Mouse (Mus musculus): Measurements from ENCODE around the gene Mgll.

Mgll gene

DNA sequence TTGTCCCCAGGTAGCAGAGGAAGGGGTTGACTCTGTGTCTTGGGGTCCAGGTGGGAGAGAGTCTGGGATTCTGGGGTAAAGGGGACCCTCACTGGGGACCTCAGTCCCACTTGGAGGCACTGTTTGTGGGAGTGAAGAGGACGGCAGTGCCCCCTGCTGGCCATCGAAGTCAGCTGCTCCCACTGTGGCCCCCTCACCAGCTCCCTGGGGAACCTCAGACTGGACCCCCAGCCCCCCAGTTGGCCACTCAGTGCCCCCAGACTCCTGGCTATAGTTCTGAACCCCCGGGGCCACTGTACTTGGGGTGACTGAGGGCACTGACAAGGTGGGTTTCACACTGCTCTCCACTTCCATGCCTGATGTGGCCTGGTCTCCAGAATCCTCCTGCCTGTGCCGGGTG is 125.1 kb downstream of the Mgll start:
- DNase-seq (ENCODE audit: low read depth): no peak

DNA sequence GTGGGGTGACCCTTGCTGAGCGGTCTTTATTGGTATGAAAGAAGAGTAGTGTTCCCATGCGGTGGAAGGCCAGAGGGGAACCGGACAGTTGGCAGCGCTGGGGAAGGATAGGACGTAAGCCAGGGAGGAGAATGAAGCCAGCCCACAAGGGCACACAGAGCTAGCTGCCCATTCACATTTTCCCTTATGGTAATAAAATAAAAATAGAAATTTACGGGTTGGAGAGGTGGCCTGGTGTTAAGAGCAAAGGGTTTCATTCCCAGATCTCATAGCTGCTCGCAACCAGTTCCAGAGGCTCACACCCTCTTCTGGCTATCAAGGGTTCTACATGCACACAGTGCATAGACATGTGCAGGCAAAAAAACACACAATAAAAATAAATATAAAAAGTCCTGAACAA is 125.8 kb downstream of the Mgll start:
- no peak for DNase-seq (ENCODE audit: low read depth)

DNA sequence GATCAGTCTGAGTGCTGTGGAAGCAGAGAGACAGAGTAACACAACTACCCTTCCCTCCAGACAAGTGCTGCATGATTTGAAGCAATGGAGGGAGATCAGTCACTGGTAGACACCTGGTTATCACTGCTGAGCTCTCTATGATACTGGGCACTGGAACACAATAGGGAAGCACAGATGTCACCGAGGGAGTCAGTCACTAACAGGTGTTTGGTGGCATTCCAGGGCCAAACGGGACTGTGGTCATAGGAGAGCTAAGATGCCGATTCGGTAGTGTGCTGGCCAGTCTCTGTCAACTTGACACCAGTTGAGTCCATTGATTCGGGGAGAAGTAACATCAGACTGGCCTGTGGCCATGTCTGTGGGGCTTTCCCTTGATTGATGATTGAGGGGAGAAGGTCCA is 130.3 kb downstream of the Mgll start:
- DNase-seq (ENCODE audit: low read depth): no peak

DNA sequence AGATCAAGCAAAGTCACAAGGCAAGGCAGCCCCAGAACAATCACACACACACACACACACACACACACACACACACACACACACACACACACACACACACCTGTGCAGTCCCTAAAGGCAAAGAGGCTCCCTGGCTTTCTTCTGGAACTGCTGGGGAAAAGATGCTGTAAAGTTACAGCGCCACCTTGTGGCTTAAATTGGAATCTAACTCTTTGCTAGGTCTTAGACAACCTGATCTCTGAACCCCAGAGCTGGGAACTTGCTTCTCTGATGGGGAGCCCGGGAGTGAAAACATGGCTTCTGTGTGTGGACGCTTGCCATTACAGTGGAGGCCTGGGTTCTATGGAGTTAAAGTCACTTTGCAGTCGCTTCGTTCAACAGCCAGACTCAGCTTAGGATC is 131.4 kb downstream of the Mgll start:
- DNase-seq (ENCODE audit: low read depth): no peak

DNA sequence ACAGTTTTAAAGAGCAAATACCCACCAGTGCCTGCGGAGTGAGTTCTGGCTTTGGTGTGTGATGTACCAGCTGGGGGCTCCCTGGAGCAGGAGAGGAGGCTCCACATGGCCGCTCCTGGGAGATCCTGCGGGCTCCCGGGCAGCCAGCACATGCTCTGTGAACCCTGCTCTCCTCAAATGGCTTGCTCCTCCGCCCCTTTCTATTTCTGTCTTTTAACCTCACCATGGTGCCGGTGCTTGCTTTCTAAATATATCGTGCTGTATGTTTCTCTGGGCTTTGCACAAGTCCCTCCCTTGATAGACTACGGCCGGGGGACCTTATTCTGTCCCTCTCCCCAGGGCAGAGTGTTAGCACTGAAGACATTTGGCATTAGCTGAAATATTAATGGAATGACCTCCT is 133.0 kb downstream of the Mgll start:
- no peak for DNase-seq (ENCODE audit: low read depth)

DNA sequence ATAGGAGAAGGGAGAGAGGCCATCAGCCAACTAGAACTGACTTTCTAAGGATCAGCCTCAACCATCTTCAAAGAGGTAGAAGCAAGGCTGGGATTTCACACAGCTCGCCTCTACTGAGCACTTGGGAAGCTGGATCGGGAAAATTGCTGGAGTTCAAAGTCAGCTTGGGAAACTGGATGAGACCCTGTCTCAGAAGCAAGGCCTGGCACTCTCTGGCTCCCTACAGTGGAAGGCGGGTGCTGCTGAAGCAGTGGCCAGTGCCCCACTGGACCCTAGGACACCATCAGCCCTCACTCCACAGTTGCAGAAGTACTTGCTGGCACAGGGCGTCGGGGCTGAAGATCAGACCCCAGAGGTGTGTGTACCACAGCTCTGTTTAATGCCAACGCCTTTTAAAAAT is 133.6 kb downstream of the Mgll start:
- DNase-seq (ENCODE audit: low read depth): no peak

DNA sequence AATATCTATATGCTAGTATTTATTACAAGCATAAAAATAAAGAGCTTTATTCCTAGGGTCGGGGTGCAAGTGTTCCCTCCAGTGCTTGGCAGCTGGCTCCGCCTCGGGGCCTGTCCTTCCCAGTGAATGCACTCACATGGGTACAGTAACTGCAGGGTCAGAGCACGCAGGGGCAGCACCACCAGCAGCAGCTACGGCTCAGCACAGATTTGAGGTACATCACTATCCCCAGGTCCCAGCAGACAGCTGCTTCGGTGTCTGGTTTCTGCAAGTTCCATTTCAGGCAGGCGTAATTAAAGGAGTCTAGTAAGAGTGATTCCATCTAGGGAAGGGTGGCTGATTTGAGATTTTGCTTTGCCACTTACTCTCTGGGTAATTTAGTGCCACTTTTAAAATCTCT is 134.1 kb downstream of the Mgll start:
- no peak for DNase-seq (ENCODE audit: low read depth)

DNA sequence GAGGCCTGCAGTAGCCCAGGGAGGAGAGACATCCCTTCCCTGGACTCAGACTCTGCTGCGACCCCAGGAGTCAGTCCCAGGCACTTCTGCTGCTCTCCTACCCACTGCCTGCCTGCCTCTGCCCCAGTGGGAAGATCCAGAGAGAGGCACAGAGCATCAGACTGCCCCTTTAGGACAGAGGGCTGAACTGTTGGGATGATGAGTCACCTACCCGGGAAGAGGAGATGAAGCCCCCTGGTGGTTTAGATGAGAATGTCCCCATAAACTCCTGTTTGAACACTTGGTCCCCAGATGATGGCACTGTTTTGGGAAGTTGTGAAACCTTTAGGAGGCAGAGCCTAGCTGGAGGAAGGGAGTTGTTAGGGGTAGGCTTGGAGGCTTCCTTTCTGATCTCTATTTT is 136.7 kb downstream of the Mgll start:
- DNase-seq (ENCODE audit: low read depth): peak; percentile 51

DNA sequence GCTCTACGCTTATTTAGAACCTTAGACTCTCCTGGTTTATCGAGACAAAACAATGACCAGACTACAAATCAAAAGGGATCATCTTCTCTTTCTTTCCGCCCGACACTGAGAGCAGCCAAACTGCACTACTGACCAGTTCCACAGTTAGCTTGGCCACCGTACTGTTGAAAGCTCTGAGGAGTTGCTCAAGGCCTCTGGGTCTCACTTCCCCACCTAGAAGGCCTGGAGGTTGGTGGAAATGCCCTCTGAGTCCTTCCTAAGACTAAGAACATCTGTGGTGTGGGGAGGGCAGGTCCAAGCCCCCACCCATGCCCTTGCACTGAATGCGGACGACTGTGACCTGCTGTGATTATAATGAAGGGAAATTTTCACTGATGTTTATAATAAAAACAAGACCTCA is 141.5 kb downstream of the Mgll start:
- no peak for DNase-seq (ENCODE audit: low read depth)

DNA sequence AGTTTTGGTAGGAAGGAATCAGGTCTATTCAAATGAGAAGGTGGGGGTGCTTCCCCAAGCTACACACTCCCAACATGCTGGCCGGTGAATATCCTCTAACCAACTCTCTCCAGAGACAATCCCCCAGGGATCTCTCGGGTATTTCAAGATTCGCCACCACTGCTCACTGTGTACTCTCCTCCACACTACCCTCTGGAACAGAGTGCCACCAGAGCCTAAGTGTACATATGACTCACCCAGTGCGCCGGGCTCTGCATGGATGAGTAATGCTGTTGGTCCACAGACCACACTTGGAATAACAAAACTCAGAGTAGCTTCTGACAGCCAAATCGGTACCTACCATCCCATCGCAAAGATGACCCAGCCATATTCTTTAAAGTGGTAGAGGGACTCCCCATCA is 145.2 kb downstream of the Mgll start:
- DNase-seq (ENCODE audit: low read depth): peak; percentile 65

DNA sequence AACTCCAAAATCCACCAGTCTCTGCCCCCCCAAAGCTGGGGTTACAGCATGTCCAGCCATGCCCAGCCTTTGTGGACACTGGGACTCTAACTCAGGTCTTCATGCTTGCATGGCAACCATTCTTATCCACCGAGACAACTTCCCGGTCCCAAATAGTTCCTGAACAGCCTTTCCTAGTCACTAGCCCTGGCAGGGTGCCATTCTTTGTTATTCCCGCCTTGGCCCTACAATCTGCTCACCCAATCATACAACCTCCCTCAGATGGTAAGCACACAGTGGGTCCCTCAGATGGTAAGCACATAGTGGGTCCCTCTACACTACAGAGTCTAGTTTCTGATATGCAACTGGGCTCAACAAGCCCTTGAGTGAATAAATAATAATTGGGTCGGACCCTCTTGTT is 146.4 kb downstream of the Mgll start:
- no peak for DNase-seq (ENCODE audit: low read depth)

DNA sequence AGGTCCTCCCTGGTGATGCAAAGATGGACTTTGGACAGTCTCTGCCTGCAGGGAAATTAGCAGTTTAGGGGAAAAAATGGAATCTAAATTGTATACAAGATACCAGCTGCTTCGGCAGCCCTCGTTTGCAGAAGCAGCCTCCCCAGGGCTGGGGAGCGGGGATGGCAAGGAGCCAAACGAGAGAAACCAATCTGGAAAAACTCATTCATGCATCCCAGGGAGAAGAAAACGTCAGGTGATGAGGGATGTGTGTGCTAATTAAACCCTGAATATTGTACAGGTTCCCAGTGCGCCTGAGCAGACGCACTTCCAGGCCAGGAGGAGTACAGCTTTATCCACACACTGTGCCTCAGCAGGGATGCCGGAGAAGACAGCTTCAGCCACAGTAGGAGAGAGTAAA is 147.3 kb downstream of the Mgll start:
- no peak for DNase-seq (ENCODE audit: low read depth)

DNA sequence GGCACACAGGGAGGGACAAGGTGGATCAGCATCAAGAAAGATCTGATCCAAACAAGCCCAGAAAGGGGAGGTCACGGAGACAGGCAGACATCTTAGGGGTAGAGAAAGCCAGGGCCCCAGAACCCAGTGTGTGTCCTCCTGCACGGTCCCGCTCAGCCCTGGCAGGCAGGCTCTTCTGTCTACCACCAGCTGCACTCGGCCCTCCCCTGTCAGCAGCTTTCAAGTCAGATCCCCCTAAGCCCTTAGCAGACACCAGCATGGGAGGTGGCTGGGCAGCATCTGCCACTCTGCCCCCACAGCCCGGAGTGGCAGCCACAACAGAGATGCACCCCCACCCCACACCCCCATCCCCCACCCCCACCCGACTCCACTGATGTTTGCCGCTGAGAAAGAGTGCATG is 148.6 kb downstream of the Mgll start:
- no peak for DNase-seq (ENCODE audit: low read depth)

DNA sequence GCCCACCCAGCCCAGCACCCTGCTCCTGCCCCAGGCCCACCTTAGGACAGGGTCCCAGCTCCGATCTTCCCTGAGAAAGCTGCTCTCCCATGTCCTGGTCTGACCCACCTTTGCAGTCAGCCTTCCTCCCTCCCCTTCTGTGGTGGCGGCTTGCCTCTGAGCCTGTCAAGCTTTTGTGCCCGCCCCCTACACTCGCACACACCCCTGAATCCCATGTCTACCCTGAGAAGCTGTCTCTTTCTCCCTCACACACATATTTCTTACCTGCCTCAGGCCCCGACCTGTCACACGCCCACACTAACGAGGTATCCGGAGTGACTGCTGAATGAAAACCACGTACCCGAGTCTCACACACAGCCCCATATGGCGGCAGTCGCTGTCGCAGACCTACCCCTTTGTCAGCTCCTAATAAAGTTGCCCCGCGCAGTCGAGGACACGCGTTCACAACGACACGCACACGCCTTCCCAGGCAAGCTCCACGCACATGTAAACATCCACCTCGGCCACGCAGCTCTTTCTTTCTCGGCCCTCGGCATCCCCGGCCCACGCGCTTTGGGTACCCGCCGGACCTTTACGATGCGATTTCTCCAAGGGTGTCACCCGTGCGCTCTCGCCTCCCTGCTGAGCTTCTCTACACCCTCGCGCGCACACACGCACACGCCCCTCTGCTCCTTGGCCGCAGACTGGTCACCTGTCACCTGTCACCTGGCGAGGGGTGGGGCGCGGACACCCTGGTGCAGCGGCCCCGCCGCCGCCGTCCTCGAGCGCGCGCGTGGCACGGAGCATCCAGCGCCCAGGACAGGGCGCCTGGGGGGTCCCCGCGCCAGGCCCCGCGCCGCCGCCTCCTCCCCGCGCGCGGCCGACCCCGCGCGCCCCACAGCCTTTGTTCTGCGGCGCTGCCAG is 150.0 kb downstream of the Mgll start:
- DNase-seq (ENCODE audit: low read depth): no peak

DNA sequence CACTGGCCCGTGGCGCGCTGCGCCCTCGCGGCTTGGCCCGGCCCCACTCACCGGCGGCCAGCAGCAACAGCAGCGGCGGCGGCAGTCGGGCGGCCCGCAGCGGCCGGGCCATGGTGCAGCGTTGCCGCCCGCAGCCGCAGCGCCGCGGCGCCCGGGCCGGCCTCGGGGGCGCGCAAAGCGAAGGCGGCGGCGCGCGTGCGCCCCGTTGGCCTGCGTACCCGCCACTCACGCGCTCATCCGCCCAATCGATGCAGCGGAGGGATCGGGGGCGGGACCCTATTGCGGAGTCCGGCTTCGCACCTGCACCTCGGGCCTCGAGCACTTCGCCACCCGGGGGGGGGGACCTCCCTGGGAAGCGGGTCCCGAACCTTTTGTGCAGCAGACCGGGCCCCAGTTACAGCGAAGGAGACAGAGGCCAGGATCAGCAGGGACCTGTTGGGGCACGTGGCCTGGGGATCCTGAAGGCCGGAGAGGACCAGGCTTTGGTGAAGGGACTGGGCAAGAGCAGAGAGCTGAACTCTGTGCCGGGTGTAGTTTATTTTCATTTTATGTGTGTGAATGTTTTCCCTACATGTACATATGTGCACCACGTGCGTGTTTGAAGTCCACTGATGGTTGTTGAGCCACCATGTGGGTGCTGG is 150.8 kb downstream of the Mgll start, which contains the start of gene Podxl2:
Gene Podxl2, minus strand, starts transcription at position 177 of the 641 bp plus-strand sequence.
- no peak for DNase-seq (ENCODE audit: low read depth)
